Mouse (Mus musculus): ENCODE measurements around the gene Slc1a2. TPM values are rescaled to one million over a fixed set of nuclear protein-coding genes. Genes with fewer than 3 reads are reported as not detected.

Gene Slc1a2
- polyA plus RNA-seq, 1 experiment from 2014 or later, result 22.3 TPM

DNA sequence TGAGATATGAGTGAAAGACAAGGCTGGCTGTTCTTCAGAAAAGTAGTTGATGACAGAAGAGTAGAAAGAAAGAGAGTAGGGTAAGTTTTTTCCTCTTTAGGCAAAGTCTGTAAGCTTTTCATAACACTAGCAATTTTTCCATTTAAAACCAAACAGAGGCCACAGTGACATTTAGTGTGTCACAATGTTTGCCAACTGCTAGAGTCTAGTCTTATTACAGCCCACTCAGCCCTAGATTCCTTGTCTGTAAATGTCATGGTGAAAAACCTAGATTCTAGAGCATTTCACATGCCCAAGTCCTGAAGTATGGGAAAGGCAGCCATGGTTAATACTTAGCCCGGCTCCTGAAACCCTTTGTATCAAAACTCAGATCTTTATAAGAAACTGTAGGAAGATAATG, 112.8 kb downstream of the Slc1a2 start:
- 100% methylated on average over 1 of the region's 1 CpGs for WGBS

DNA sequence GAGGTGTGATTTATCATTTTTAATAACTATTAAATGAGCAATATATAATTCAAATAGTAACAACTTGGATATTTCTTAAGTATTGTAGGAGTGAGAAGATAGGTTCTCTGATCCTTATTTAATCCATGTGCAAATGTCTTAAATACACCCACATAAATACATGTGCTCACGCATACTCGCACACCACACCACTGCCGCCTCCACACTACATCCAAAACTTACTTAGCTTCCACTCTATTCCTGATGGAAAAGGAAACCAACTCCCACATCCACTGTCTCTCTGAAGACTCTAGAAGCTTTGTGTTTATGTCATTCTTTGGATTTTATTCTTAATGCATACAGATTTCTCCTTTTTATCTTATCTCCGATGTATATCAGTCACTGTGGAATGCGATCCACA, 113.8 kb downstream of the Slc1a2 start:
- Histone ChIP-seq H3K27me3 (replicated peaks) (no peaks in the 10 kb centered on the region), H3K4me3 (replicated peaks) (no peak overlapping the region), H3K27ac (replicated peaks) (no peak overlapping the region), H3K9me3 (replicated peaks) (no peaks in the 10 kb centered on the region), H3K4me1 (no peaks in the 10 kb centered on the region), H3K36me3 (peaks cover 24% of the 10 kb centered on the region), H3K4me2 (no peak overlapping the region), H3K9ac (replicated peaks) (no peak overlapping the region)
- over 99% methylated on average over 5 of the region's 5 CpGs for WGBS
- no peak for ATAC-seq (ENCODE audit: low FRiP score)

More for the DNA sequence above, 112.8 kb downstream of the Slc1a2 start:
- ATAC-seq (ENCODE audit: low FRiP score), result no peak
- Histone ChIP-seq H3K4me3 (replicated peaks) (no peak overlapping the region), H3K36me3 (peaks cover 25% of the 10 kb centered on the region), H3K27me3 (replicated peaks) (no peaks in the 10 kb centered on the region), H3K27ac (replicated peaks) (no peak overlapping the region), H3K9me3 (replicated peaks) (no peaks in the 10 kb centered on the region), H3K4me2 (no peak overlapping the region), H3K4me1 (no peaks in the 10 kb centered on the region), H3K9ac (replicated peaks) (no peak overlapping the region)

- 87% methylated on average over 4 of the region's 4 CpGs for WGBS
- H3K36me3 ChIP-seq, result peaks cover 22% of the 10 kb centered on the region
- ATAC-seq (ENCODE audit: low FRiP score), result no peak
- H3K27ac ChIP-seq (replicated peaks), result no peak overlapping the region
- H3K9me3 ChIP-seq (replicated peaks), result no peaks in the 10 kb centered on the region
- no peak overlapping the region for H3K4me2 ChIP-seq
- H3K27me3 ChIP-seq (replicated peaks), result no peaks in the 10 kb centered on the region
- no peak overlapping the region for H3K4me3 ChIP-seq (replicated peaks)
- H3K9ac ChIP-seq (replicated peaks), result no peak overlapping the region
- no peaks in the 10 kb centered on the region for H3K4me1 ChIP-seq
Observed at GRCm38 (mm10) chr2:102774700-102775099, 116.2 kb downstream of the Slc1a2 start.

- ATAC-seq (ENCODE audit: low FRiP score), result no peak
- no peak overlapping the region for H3K4me3 ChIP-seq (replicated peaks)
- WGBS, result 33% methylated on average over 1 of the region's 1 CpGs
- no peaks in the 10 kb centered on the region for H3K4me1 ChIP-seq
- no peak overlapping the region for H3K4me2 ChIP-seq
- no peaks in the 10 kb centered on the region for H3K9me3 ChIP-seq (replicated peaks)
- no peaks in the 10 kb centered on the region for H3K27me3 ChIP-seq (replicated peaks)
- no peak overlapping the region for H3K27ac ChIP-seq (replicated peaks)
- no peak overlapping the region for H3K9ac ChIP-seq (replicated peaks)
- peaks cover 16% of the 10 kb centered on the region for H3K36me3 ChIP-seq
Observed at GRCm38 (mm10) chr2:102775561-102775960, 117.1 kb downstream of the Slc1a2 start.

GRCm38 (mm10) chr2:102778208-102778607, 119.7 kb downstream of the Slc1a2 start:
- Histone ChIP-seq H3K9me3 (replicated peaks) (no peaks in the 10 kb centered on the region), H3K36me3 (peaks cover 25% of the 10 kb centered on the region), H3K4me1 (no peaks in the 10 kb centered on the region), H3K4me3 (replicated peaks) (no peak overlapping the region), H3K27ac (replicated peaks) (no peak overlapping the region), H3K4me2 (no peak overlapping the region), H3K9ac (replicated peaks) (no peak overlapping the region), H3K27me3 (replicated peaks) (no peaks in the 10 kb centered on the region)
- ATAC-seq (ENCODE audit: low FRiP score), result no peak
- WGBS, result 92% methylated on average over 3 of the region's 3 CpGs

DNA sequence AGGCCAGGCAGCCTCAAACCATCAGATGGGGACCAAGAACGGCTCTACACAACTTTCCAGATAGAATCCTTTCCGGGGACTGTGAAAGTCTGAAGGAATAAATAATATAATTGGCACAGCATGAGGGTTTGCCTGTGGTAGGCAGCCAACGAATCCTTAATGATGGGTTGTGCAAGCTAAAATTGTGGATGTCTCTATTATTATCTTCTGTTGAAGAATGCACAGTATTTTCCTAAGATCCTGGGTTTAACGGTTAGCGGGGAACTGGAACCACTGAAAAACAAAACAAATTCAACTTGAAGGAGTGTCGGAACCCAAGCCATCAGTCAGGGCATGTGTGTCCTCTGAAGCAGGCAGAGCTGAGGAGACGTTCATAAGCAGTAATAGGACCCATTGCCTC, 124.3 kb downstream of the Slc1a2 start:
- no peaks in the 10 kb centered on the region for H3K9me3 ChIP-seq (replicated peaks)
- H3K9ac ChIP-seq (replicated peaks), result no peak overlapping the region
- no peak for ATAC-seq (ENCODE audit: low FRiP score)
- peaks cover 17% of the 10 kb centered on the region for H3K36me3 ChIP-seq
- H3K4me1 ChIP-seq, result no peaks in the 10 kb centered on the region
- H3K4me3 ChIP-seq (replicated peaks), result no peak overlapping the region
- no peak overlapping the region for H3K4me2 ChIP-seq
- no peak overlapping the region for H3K27ac ChIP-seq (replicated peaks)
- H3K27me3 ChIP-seq (replicated peaks), result no peaks in the 10 kb centered on the region
- WGBS, result 84% methylated on average over 7 of the region's 7 CpGs

DNA sequence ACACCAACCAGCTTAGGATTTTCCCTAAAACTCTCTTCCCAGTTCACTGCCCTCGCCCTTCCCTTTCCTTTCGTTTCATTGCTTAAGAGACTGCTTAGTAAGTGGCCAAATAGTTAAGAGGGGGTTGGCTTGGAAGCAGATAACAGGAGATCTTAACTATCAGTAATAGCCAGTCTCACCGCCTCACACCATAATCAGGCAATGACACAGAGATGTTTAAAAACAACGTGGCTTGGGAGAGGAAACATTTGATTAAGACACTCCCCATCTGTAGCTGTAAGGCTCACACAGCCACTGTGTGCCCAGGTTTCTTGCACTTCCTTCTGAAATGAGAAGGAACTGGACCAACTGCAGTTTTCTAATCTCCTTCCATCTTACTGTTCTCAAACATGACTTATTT, 127.2 kb downstream of the Slc1a2 start:
- Histone ChIP-seq H3K36me3 (peaks cover 10% of the 10 kb centered on the region), H3K9ac (replicated peaks) (no peak overlapping the region)
- ATAC-seq (ENCODE audit: low FRiP score), result no peak

GRCm38 (mm10) chr2:102791641-102792040, 133.2 kb downstream of the Slc1a2 start:
- no peaks in the 10 kb centered on the region for H3K4me1 ChIP-seq
- no peaks in the 10 kb centered on the region for H3K27me3 ChIP-seq (replicated peaks)
- 92% methylated on average over 2 of the region's 2 CpGs for WGBS
- H3K36me3 ChIP-seq, result no peaks in the 10 kb centered on the region
- no peaks in the 10 kb centered on the region for H3K9me3 ChIP-seq (replicated peaks)
- no peak overlapping the region for H3K9ac ChIP-seq (replicated peaks)
- H3K27ac ChIP-seq (replicated peaks), result no peak overlapping the region
- H3K4me3 ChIP-seq (replicated peaks), result no peak overlapping the region
- no peak overlapping the region for H3K4me2 ChIP-seq
- ATAC-seq (ENCODE audit: low FRiP score), result no peak

More for the DNA sequence above, 127.2 kb downstream of the Slc1a2 start:
- no peak overlapping the region for H3K4me3 ChIP-seq (replicated peaks)
- no peak overlapping the region for H3K4me2 ChIP-seq
- H3K27me3 ChIP-seq (replicated peaks), result no peaks in the 10 kb centered on the region
- H3K9me3 ChIP-seq (replicated peaks), result no peaks in the 10 kb centered on the region
- H3K27ac ChIP-seq (replicated peaks), result no peak overlapping the region
- WGBS, result 76% methylated on average over 4 of the region's 4 CpGs
- H3K4me1 ChIP-seq, result no peaks in the 10 kb centered on the region

DNA sequence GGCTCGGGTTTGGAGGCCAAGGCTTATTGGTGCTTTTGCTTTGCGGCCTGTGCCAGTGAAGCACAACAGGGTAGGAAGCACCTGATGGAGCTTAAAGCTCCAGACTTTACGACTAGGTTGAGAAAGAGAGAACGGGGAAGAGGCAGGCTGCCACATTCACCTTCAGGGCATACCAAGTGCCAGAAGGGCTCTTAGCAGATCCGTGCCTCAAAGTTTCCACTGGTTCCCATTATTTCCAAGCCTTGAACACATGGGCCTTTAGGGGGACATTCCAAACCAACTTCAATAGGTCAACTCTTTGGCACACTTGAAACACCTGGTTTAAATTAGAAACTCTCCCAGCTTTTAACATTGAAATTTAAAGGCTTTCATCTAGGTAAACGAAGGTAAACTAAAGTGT, 134.3 kb downstream of the Slc1a2 start:
- Histone ChIP-seq H3K9me3 (replicated peaks) (no peaks in the 10 kb centered on the region), H3K27me3 (replicated peaks) (no peaks in the 10 kb centered on the region), H3K4me2 (no peak overlapping the region), H3K36me3 (no peaks in the 10 kb centered on the region), H3K9ac (replicated peaks) (no peak overlapping the region), H3K4me3 (replicated peaks) (no peak overlapping the region), H3K4me1 (0 out of 2 replicates have a peak, but pooled peaks cover 2% of the 10 kb centered on the region), H3K27ac (replicated peaks) (no peak overlapping the region)
- 87% methylated on average over 6 of the region's 6 CpGs for WGBS
- no peak for ATAC-seq (ENCODE audit: low FRiP score)

GRCm38 (mm10) chr2:102795034-102795433, 136.6 kb downstream of the Slc1a2 start:
- 89% methylated on average over 3 of the region's 3 CpGs for WGBS
- no peaks in the 10 kb centered on the region for H3K36me3 ChIP-seq
- 0 out of 2 replicates have a peak, but pooled peaks cover 2% of the 10 kb centered on the region for H3K4me1 ChIP-seq
- no peaks in the 10 kb centered on the region for H3K27me3 ChIP-seq (replicated peaks)
- H3K27ac ChIP-seq (replicated peaks), result no peak overlapping the region
- no peaks in the 10 kb centered on the region for H3K9me3 ChIP-seq (replicated peaks)
- no peak overlapping the region for H3K9ac ChIP-seq (replicated peaks)
- no peak overlapping the region for H3K4me3 ChIP-seq (replicated peaks)
- no peak for ATAC-seq (ENCODE audit: low FRiP score)
- no peak overlapping the region for H3K4me2 ChIP-seq

- no peaks in the 10 kb centered on the region for H3K9me3 ChIP-seq (replicated peaks)
- H3K27me3 ChIP-seq (replicated peaks), result no peaks in the 10 kb centered on the region
- WGBS, result 66% methylated on average over 2 of the region's 2 CpGs
- H3K4me3 ChIP-seq (replicated peaks), result no peak overlapping the region
- no peak overlapping the region for H3K9ac ChIP-seq (replicated peaks)
- H3K4me2 ChIP-seq, result no peak overlapping the region
- ATAC-seq (ENCODE audit: low FRiP score), result no peak
- H3K4me1 ChIP-seq, result 0 out of 2 replicates have a peak, but pooled peaks cover 2% of the 10 kb centered on the region
- no peaks in the 10 kb centered on the region for H3K36me3 ChIP-seq
- H3K27ac ChIP-seq (replicated peaks), result no peak overlapping the region
Observed at GRCm38 (mm10) chr2:102798149-102798548, 139.7 kb downstream of the Slc1a2 start.

DNA sequence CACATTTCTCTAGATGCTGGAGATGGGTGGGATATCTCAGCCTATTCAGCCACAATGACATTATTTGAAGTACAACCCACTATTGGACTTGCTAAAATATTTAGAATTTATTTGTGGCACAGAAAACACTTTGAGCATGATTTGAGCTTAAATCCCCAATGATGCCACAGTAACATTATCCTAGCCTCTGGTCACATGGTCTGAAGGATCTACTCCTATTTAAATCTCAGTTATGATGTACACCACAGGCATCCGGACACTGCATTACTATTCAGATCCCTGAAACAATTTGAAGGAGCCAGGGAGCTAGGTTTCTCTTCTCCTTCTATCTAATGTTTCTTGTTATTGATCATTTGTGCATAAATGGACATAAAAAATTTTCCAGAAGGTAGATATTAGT, 143.4 kb downstream of the Slc1a2 start:
- no peaks in the 10 kb centered on the region for H3K9me3 ChIP-seq (replicated peaks)
- H3K36me3 ChIP-seq, result no peaks in the 10 kb centered on the region
- H3K9ac ChIP-seq (replicated peaks), result no peak overlapping the region
- no peak for ATAC-seq (ENCODE audit: low FRiP score)
- 0 out of 2 replicates have a peak, but pooled peaks cover 2% of the 10 kb centered on the region for H3K4me1 ChIP-seq
- no peak overlapping the region for H3K27ac ChIP-seq (replicated peaks)
- no peak overlapping the region for H3K4me2 ChIP-seq
- H3K27me3 ChIP-seq (replicated peaks), result no peaks in the 10 kb centered on the region
- H3K4me3 ChIP-seq (replicated peaks), result no peak overlapping the region
- 91% methylated on average over 1 of the region's 1 CpGs for WGBS

GRCm38 (mm10) chr2:102804109-102804508, 145.7 kb downstream of the Slc1a2 start:
- no peaks in the 10 kb centered on the region for H3K27me3 ChIP-seq (replicated peaks)
- H3K9ac ChIP-seq (replicated peaks), result no peak overlapping the region
- no peaks in the 10 kb centered on the region for H3K36me3 ChIP-seq
- WGBS, result 40% methylated on average over 2 of the region's 2 CpGs
- H3K27ac ChIP-seq (replicated peaks), result no peak overlapping the region
- no peaks in the 10 kb centered on the region for H3K4me1 ChIP-seq
- ATAC-seq (ENCODE audit: low FRiP score), result no peak
- no peak overlapping the region for H3K4me3 ChIP-seq (replicated peaks)
- no peaks in the 10 kb centered on the region for H3K9me3 ChIP-seq (replicated peaks)
- H3K4me2 ChIP-seq, result no peak overlapping the region

Data from neural tube, embryonic 15.5 days (tissue).